In genomic region chr13:114119816-114120215, GRCm38 (mm10) we compare ENCODE assay signal across 15 mouse cellular contexts.
DNase-seq lines count a peak whose midpoint lies in the region.
"Had no signal": no experiment of that assay in that cellular context is flagged by ENCODE, and none has a peak within 500 bp of the region (broad histone marks: within the 10 kb centered on the region; RNA-seq: fewer than 3 reads in every experiment).

No protein-coding gene starts in this region.

- peak; percentile 44 for DNase-seq in gastrocnemius, adult 18-20 months (ENCODE audit: low spot score)
- no peak for DNase-seq in gastrocnemius, postnatal 10 days
- peak; percentile 47 for DNase-seq in 3T3-L1 (ENCODE audit: low read depth, low spot score)
- peak; percentile 41 for DNase-seq in brain, adult 2 months (ENCODE audit: low read depth, low spot score)
- peak; percentile 37 to 47 for DNase-seq in heart, adult 9 months (ENCODE audit: low spot score in 2 of 2)
- DNase-seq in thymus, postnatal 10 days (ENCODE audit: low spot score in 2 of 2), result no peak
- no peak for DNase-seq in ovary, postnatal 10 days (ENCODE audit: low spot score)
- DNase-seq: adrenal gland, postnatal 14 days; B cell, adult 2 months; cerebellum, adult 9-10 months; kidney, adult 18-20 months; kidney, postnatal 4 days; lung, adult 18-20 months; lung, postnatal 10 days; spleen, adult 18-20 months had no signal

Comparison
In these comparisons a context has a peak if more than half of its experiments do, and no peak if none do; other contexts are left out.
1. DNase-seq: peak in gastrocnemius, adult 18-20 months (single experiment), 3T3-L1 (single experiment), brain, adult 2 months (single experiment) and heart, adult 9 months (2 of 2); none in gastrocnemius, postnatal 10 days (single experiment), thymus, postnatal 10 days (0 of 2) and ovary, postnatal 10 days (single experiment).